In genomic region chr16:65561963-65562863, GRCm38 (mm10) we compare ENCODE assay signal across 8 mouse cellular contexts. TPM values are rescaled to one million over a fixed set of nuclear protein-coding genes. Genes with fewer than 3 reads are reported as not detected.
DNase-seq lines count a peak whose midpoint lies in the region; ATAC-seq lines count a peak whose summit lies in the region.

Gene Chmp2b, minus strand, starts transcription at chr16:65562726.

- H3K27ac ChIP-seq in hindbrain, embryonic 11.5 days (ENCODE audit: low read depth, low read length) = no peak within 1 kb of the TSS

- H3K27me3 ChIP-seq in hindbrain, embryonic 11.5 days (ENCODE audit: control insufficient read depth, insufficient read depth, low read length) = no peaks in the 10 kb centered on the region

- under 1% methylated on average over 60 of the region's 69 CpGs for WGBS in hindbrain, embryonic 11.5 days

- H3K4me2 ChIP-seq in hindbrain, embryonic 11.5 days (replicated peaks; ENCODE audit: low read depth, low read length) = peak within 1 kb of the TSS; percentile 92

- H3K9me3 ChIP-seq in hindbrain, embryonic 11.5 days (ENCODE audit: control insufficient read depth, low read length) = no peaks in the 10 kb centered on the region

- no peaks in the 10 kb centered on the region for H3K4me1 ChIP-seq in hindbrain, embryonic 11.5 days (replicated peaks; ENCODE audit: control insufficient read depth, insufficient read depth, low read length)

- H3K36me3 ChIP-seq in hindbrain, embryonic 11.5 days (ENCODE audit: control insufficient read depth, insufficient read depth, low read length) = no peaks in the 10 kb centered on the region

- peak within 1 kb of the TSS; percentile 81 for H3K9ac ChIP-seq in hindbrain, embryonic 11.5 days (ENCODE audit: low read depth, low read length)

- peak; percentile 96 for ATAC-seq in hindbrain, embryonic 11.5 days (ENCODE audit: low FRiP score)

- peak within 1 kb of the TSS; percentile 93 for H3K4me3 ChIP-seq in hindbrain, embryonic 11.5 days (ENCODE audit: low read depth, low read length)

- DNase-seq in Muller cell, postnatal 12 days (ENCODE audit: inconsistent ontology term) = peak; percentile 88
- peak; percentile 90 for DNase-seq in cerebellum, adult 9-10 months
- DNase-seq in frontal cortex, adult 2 months (ENCODE audit: extremely low spot score in 1 of 2, low spot score in 1 of 2) = peak; percentile 73 to 86
- DNase-seq in hindbrain, embryonic 11.5 days (ENCODE audit: low spot score) = peak; percentile 91
- peak; percentile 76 to 79 for DNase-seq in layer of hippocampus, postnatal 25 days (ENCODE audit: extremely low spot score in 1 of 2, low spot score in 1 of 2)
- DNase-seq in lung, postnatal 25 days (ENCODE audit: low spot score) = peak; percentile 85
- DNase-seq in retina, embryonic 14.5 days (ENCODE audit: low spot score) = peak; percentile 90
- peak; percentile 72 to 82 for DNase-seq in urinary bladder, adult 18-20 months (ENCODE audit: low spot score in 2 of 2)

RNA-seq across cellular contexts. Expression of gene Chmp2b, which starts in this region (rescaled TPM):
- 62.0 and 63.7 TPM in 2 replicates for polyA plus RNA-seq in frontal cortex, adult 2 months (2012; rRNA removed)
- 51.1 and 53.8 TPM in 2 replicates for polyA plus RNA-seq in hindbrain, embryonic 11.5 days (2014; fragmentation: Nextera tagmentation; extraction: Ambion mirVana)
- total RNA-seq in layer of hippocampus, postnatal 25 days (2021) = 10 to 100 TPM; 66.3 to 71.3 TPM
